ENCODE assay signal across 22 mouse cellular contexts in genomic region chr10:69453531-69453930, GRCm38 (mm10). TPM values are rescaled to one million over a fixed set of nuclear protein-coding genes. Genes with fewer than 3 reads are reported as not detected.
DNase-seq lines count a peak whose midpoint lies in the region; ATAC-seq and TF ChIP-seq lines count a peak whose summit lies in the region.
"Had no signal": no experiment of that assay in that cellular context is flagged by ENCODE, and none has a peak within 500 bp of the region (broad histone marks: within the 10 kb centered on the region; RNA-seq: fewer than 3 reads in every experiment).

No protein-coding gene starts in this region.

- no peaks in the 10 kb centered on the region for H3K36me3 ChIP-seq in liver, embryonic 11.5 days (ENCODE audit: control insufficient read depth, insufficient read depth, low read length)
- H3K36me3 ChIP-seq in E14TG2a.4 (ENCODE audit: insufficient read depth, low read length) (no peaks in the 10 kb centered on the region), ES-E14 (ENCODE audit: control insufficient read depth, insufficient read depth, low read length, poor library complexity, severe bottlenecking) (no peaks in the 10 kb centered on the region)
- H3K36me3 ChIP-seq: embryonic facial prominence, embryonic 15.5 days; forebrain, embryonic 10.5 days; heart, embryonic 13.5 days; intestine, embryonic 15.5 days had no signal

- H3K4me3 ChIP-seq in liver, embryonic 11.5 days (ENCODE audit: low read depth, low read length), result no peak overlapping the region
- H3K4me3 ChIP-seq in E14TG2a.4 (replicated peaks; ENCODE audit: low read length) (peak overlapping the region; percentile 54), ES-E14 (ENCODE audit: insufficient read depth in 1 of 2, low read depth in 1 of 2, low read length in 2 of 2, poor library complexity in 1 of 2, severe bottlenecking in 1 of 2) (peak overlapping the region; percentile 26 to 55)
- H3K4me3 ChIP-seq: embryonic facial prominence, embryonic 15.5 days; erythroblast, embryonic 14.5 days; forebrain, embryonic 10.5 days; gastrocnemius, adult 2 months; heart, embryonic 13.5 days; intestine, embryonic 15.5 days had no signal

- no peak overlapping the region for H3K4me2 ChIP-seq in liver, embryonic 11.5 days
- H3K4me2 ChIP-seq: embryonic facial prominence, embryonic 15.5 days; heart, embryonic 13.5 days; intestine, embryonic 15.5 days had no signal

- in situ Hi-C loops in ES-E14 (cut with MboI; ENCODE audit: low sequenced_read_pairs in 2 of 2, unreplicated experiment in 2 of 2), result no loop called here

- no peaks in the 10 kb centered on the region for H3K27me3 ChIP-seq in liver, embryonic 11.5 days (replicated peaks; ENCODE audit: control insufficient read depth, insufficient read depth, low read length)
- no peaks in the 10 kb centered on the region for H3K27me3 ChIP-seq in E14TG2a.4 (ENCODE audit: insufficient read depth, low read length)
- H3K27me3 ChIP-seq: embryonic facial prominence, embryonic 15.5 days; heart, embryonic 13.5 days; intestine, embryonic 15.5 days had no signal

- peak; percentile 26 for DNase-seq in liver, embryonic 11.5 days (ENCODE audit: low spot score)
- no peak for DNase-seq in liver
- peak; percentile 59 for DNase-seq in ES-E14 (ENCODE audit: low read depth, low spot score)
- DNase-seq in testis, postnatal 10 days (ENCODE audit: low spot score), result peak; percentile 50
- no peak for DNase-seq in adrenal gland, postnatal 10 days
- no peak for DNase-seq in layer of hippocampus, postnatal 14 days (ENCODE audit: low spot score in 2 of 2)
- DNase-seq: adrenal gland, postnatal 36 days; cerebellum, adult 2 months; cerebellum, postnatal 10 days; embryo, embryonic 11 days; gastrocnemius, adult 2 months; gastrocnemius, postnatal 25 days; heart, postnatal 36 days had no signal

- WGBS in liver, embryonic 11.5 days, result 77% methylated on average over 6 of the region's 6 CpGs

- H3K9me3 ChIP-seq in liver, embryonic 11.5 days (ENCODE audit: control insufficient read depth, low read length), result no peaks in the 10 kb centered on the region
- H3K9me3 ChIP-seq in E14TG2a.4 (ENCODE audit: low read length) (no peaks in the 10 kb centered on the region), ES-E14 (ENCODE audit: control insufficient read depth, insufficient read depth, low read depth, low read length) (no peaks in the 10 kb centered on the region)
- H3K9me3 ChIP-seq: embryonic facial prominence, embryonic 15.5 days; forebrain, embryonic 10.5 days; heart, embryonic 13.5 days; intestine, embryonic 15.5 days had no signal

- H3K4me1 ChIP-seq in liver, embryonic 11.5 days (replicated peaks; ENCODE audit: control insufficient read depth, insufficient read depth, low read length), result no peaks in the 10 kb centered on the region
- H3K4me1 ChIP-seq in E14TG2a.4 (replicated peaks; ENCODE audit: low read depth, low read length) (peaks cover 10% of the 10 kb centered on the region), ES-E14 (ENCODE audit: control insufficient read depth in 2 of 2, insufficient read depth in 2 of 2, low read length in 2 of 2, poor library complexity in 1 of 2) (no peaks in the 10 kb centered on the region)
- H3K4me1 ChIP-seq: embryonic facial prominence, embryonic 15.5 days; forebrain, embryonic 10.5 days; heart, embryonic 13.5 days; intestine, embryonic 15.5 days had no signal

- no peak for ATAC-seq in liver, embryonic 11.5 days (replicated peaks; ENCODE audit: low FRiP score)
- ATAC-seq: activated CD4-positive, CD25-positive, alpha-beta regulatory T cell, adult 4 months; forebrain, embryonic 14.5 days; hindbrain, postnatal 0 days; intestine, embryonic 15.5 days had no signal

- no peak for TF ChIP-seq CTCF in E14TG2a.4 (conservative IDR thresholded peaks at IDR 0.05; ENCODE audit: low read length)

- H3K9ac ChIP-seq in liver, embryonic 11.5 days (ENCODE audit: low read depth, low read length), result no peak overlapping the region
- H3K9ac ChIP-seq in ES-E14 (ENCODE audit: insufficient read depth, low read depth, low read length, poor library complexity, severe bottlenecking), result peak overlapping the region; percentile 19; the same call in 1 of the 2 replicates
- H3K9ac ChIP-seq: embryonic facial prominence, embryonic 15.5 days; heart, embryonic 13.5 days; intestine, embryonic 15.5 days had no signal

- no peak overlapping the region for H3K27ac ChIP-seq in liver, embryonic 11.5 days (ENCODE audit: low read depth, low read length)
- no peak overlapping the region for H3K27ac ChIP-seq in ES-E14 (ENCODE audit: insufficient read depth, low read depth, low read length, poor library complexity, severe bottlenecking)
- H3K27ac ChIP-seq: embryonic facial prominence, embryonic 15.5 days; forebrain, embryonic 10.5 days; gastrocnemius, adult 2 months; heart, embryonic 13.5 days; hindbrain, postnatal 0 days had no signal

TF ChIP-seq in ES-E14, 5 proteins besides CTCF, POLR2A, EP300 and RAD21:
- TF ChIP-seq ZC3H11A (IDR thresholded peaks at IDR 0.05; ENCODE audit: borderline replicate concordance, low read depth, low read length), result no peak
- no peak for TF ChIP-seq CHD2 (IDR thresholded peaks at IDR 0.05; ENCODE audit: low read depth, low read length)

RNA-seq across cellular contexts. Expression of gene Ank3, which starts 55.0 kb away (rescaled TPM):
- polyA plus RNA-seq in liver, embryonic 11.5 days (2014; fragmentation: Nextera tagmentation; extraction: Ambion mirVana), result 13.4 and 16.1 TPM in 2 replicates
- total RNA-seq in ES-E14 (2012; rRNA removed), result 6.5 and 14.0 TPM in 2 replicates
- 10 to 100 TPM; 18.5 to 31.6 TPM for total RNA-seq in adrenal gland, postnatal 10 days (2021)
- total RNA-seq in layer of hippocampus, postnatal 14 days (2021), result 100 to 1,000 TPM; 483 to 533 TPM

Comparison
In these comparisons a context has a peak if more than half of its experiments do, and no peak if none do; other contexts are left out.
1. DNase-seq: peak in liver, embryonic 11.5 days (single experiment), ES-E14 (single experiment) and testis, postnatal 10 days (single experiment); none in liver (single experiment), adrenal gland, postnatal 10 days (single experiment) and layer of hippocampus, postnatal 14 days (0 of 2).
2. RNA of gene Ank3, which starts 55.0 kb away (total RNA-seq): 483 to 533 TPM in layer of hippocampus, postnatal 14 days; 18.5 to 31.6 TPM in adrenal gland, postnatal 10 days and 6.5 to 14.0 TPM in ES-E14; every median in the first group is over 10 times any median in the second.